Mouse (Mus musculus) hindbrain, postnatal 0 days (tissue): ENCODE results near the gene Abca12. TPM values are rescaled to one million over a fixed set of nuclear protein-coding genes. Genes with fewer than 3 reads are reported as not detected.

Source experiments
- ATAC-seq: fragments of 200-750 bp; cut with Nextera tagmentation; 2 replicates; pipeline ENCODE4 v1.8.0; 2017; ENCODE audit warnings: mild to moderate bottlenecking, moderate TSS enrichment, moderate library complexity
- DNase-seq: peaks from one replicate; pipeline ENCODE4 v3.0.0-alpha.2; 2015; ENCODE audit warnings: low spot score
- H3K27ac ChIP-seq: fragments of 300-500 bp; sonication (generic); 2 replicates; pipeline ENCODE4 v1.5.1; 2014; ENCODE audit warnings: mild to moderate bottlenecking
- H3K27me3 ChIP-seq: fragments of 300-500 bp; sonication (generic); 2 replicates; pipeline ENCODE4 v1.6.1; 2014; ENCODE audit warnings: low read length, mixed read lengths; ENCODE audit not compliant: insufficient read depth
- H3K36me3 ChIP-seq: fragments of 300-500 bp; sonication (generic); 2 replicates; pipeline ENCODE4 v1.6.1; 2014; ENCODE audit warnings: low read length, mixed read lengths; ENCODE audit not compliant: insufficient read depth
- H3K4me1 ChIP-seq: fragments of 300-500 bp; sonication (generic); 2 replicates; pipeline ENCODE4 v1.6.1; 2014; ENCODE audit warnings: antibody characterized with exemption, low read length, mixed read lengths; ENCODE audit not compliant: insufficient read depth
- H3K4me2 ChIP-seq: fragments of 300-500 bp; sonication (generic); 2 replicates; pipeline ENCODE4 v1.6.1; 2014; ENCODE audit warnings: low read depth, mild to moderate bottlenecking, low read length, moderate library complexity, mixed read lengths
- H3K4me3 ChIP-seq: fragments of 300-500 bp; sonication (generic); 2 replicates; pipeline ENCODE4 v1.5.1; 2014; ENCODE audit warnings: low read length
- H3K9ac ChIP-seq: fragments of 300-500 bp; sonication (generic); replicated peaks from 2 replicates; pipeline ENCODE4 v1.6.1; 2014; ENCODE audit warnings: mild to moderate bottlenecking, low read length, moderate library complexity, mixed read lengths
- H3K9me3 ChIP-seq: fragments of 300-500 bp; sonication (generic); 2 replicates; pipeline ENCODE4 v1.6.1; 2016; ENCODE audit warnings: low read length, mixed read lengths
- CTCF ChIP-seq: IDR thresholded peaks from 2 replicates; pipeline ENCODE4 v1.5.1; 2016; ENCODE audit warnings: antibody characterized with exemption, control low read depth, low read depth
- WGBS: fragments of 180-500 bp; shearing (Covaris S2); extraction: QIAGEN DNeasy Blood & Tissue Kit; methylation state at CpG from one replicate; pipeline ENCODE4 v1.1.7; 2014; 5-methylcytosine and 5-hydroxymethylcytosine counted together
- polyA plus RNA-seq: library from polyadenylated mRNA; unstranded; fragments of >200 nt; fragmentation: Nextera tagmentation; extraction: Ambion mirVana; gene quantifications from 2 replicates; pipeline ENCODE4 v1.2.1, GENCODE M21; 2015
- total RNA-seq: library from RNA; depleted of rRNA; stranded (reverse); fragments of >200 nt; gene quantifications from 2 replicates; pipeline ENCODE4 v1.2.3, GENCODE M21; 2014

The Abca12 gene
- total and polyA plus RNA-seq, 2 experiments from 2014 or later = 0.04 to 0.58 TPM

DNA sequence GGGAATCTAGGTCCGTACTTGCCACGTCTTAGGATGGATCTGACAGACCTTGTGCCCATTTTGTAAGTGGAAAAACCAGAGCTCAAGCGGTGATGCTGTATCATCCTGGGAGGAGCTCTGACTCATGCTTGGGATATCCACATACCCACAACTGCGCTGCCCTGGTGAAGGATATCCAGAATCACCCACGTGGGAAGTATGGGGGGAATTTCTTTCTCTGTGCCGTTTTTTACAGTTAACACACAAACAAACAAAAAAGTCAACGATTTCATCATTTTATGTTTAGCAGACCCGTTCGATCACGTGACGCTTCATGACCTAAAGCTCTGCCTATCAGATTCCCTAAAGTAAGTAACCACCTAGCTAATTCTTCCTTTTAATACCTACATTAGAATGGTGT lies 1.6 kb downstream of the Abca12 start:
- H3K4me1 ChIP-seq = no peaks in the 10 kb centered on the region
- no peak overlapping the region for H3K9ac ChIP-seq
- H3K27me3 ChIP-seq = no peaks in the 10 kb centered on the region
- H3K9me3 ChIP-seq = no peaks in the 10 kb centered on the region
- H3K27ac ChIP-seq = no peak overlapping the region
- H3K4me2 ChIP-seq = no peak overlapping the region
- ATAC-seq (no peak), DNase-seq (no peak)
- H3K36me3 ChIP-seq = no peaks in the 10 kb centered on the region
- H3K4me3 ChIP-seq = no peak overlapping the region
- WGBS = 91% methylated on average over 11 of the region's 11 CpGs
- no peak for TF ChIP-seq CTCF

DNA sequence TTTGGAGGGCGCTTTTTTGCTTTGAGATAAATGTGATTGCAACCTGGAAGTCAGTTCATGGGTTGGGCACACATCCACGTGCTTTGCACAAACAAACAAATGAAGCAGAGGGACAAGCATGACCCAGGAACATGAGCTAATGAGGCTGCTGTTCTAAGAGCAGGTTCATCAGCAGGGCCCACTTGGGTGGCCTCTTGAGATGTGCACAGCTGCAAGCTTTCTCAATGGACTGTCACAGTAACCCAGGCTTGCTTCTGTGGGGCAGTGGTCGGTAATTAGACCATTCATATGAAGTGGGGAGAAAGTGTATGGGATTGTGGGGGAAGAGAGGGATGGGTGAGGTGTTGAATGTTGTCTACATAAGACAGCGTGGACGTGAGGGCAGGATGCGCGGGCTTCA lies 7.0 kb downstream of the Abca12 start:
- ATAC-seq = no peak
- Histone ChIP-seq H3K4me3 (no peak overlapping the region), H3K27ac (no peak overlapping the region), H3K4me2 (no peak overlapping the region), H3K9me3 (no peaks in the 10 kb centered on the region), H3K4me1 (no peaks in the 10 kb centered on the region), H3K36me3 (no peaks in the 10 kb centered on the region), H3K9ac (no peak overlapping the region), H3K27me3 (no peaks in the 10 kb centered on the region)
- WGBS = 79% methylated on average over 7 of the region's 7 CpGs
- no peak for DNase-seq
- TF ChIP-seq CTCF = no peak

DNA sequence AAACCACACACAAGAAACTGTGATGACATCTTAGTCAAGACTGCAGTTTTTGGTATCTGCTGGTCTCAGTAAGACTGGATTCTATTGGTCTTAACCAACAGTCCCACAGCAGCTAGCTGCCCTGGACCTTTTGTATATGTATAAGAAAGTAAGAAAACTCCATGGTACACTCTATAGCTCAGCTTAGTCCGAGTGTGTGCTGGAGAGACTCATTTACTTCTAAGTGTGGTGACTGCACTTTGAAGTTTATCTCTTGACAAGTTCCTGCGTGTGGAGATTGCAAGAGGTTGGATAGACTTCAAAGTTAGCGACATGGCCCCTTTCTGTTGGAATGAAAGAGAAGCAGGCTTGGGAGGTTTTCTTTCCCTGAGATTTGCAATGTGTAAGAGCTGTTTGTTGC lies 17.1 kb downstream of the Abca12 start:
- Histone ChIP-seq H3K27ac (no peak overlapping the region), H3K4me3 (no peak overlapping the region), H3K27me3 (no peaks in the 10 kb centered on the region), H3K9ac (no peak overlapping the region), H3K4me1 (no peaks in the 10 kb centered on the region), H3K36me3 (no peaks in the 10 kb centered on the region), H3K4me2 (no peak overlapping the region), H3K9me3 (no peaks in the 10 kb centered on the region)
- TF ChIP-seq CTCF = no peak
- 79% methylated on average over 3 of the region's 3 CpGs for WGBS
- no peak for ATAC-seq
- no peak for DNase-seq

DNA sequence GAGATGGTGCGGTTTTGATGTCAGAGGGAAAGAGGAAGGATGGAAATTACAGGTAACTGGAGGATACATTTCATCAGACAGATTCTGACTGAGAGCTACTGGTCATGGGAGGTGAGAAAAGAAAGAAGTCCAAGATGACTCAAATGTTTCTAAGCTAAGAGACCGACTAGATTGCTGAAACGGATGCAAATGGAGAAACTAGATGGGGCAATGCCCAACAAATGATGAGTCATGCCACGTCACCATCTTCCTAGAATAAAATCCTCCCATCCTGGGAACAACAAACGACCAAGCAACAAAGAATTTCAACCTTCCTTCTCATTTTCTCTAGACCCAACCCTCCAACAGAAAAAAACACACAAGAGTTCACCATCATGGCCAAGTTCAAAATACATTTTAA lies 18.6 kb downstream of the Abca12 start:
- ATAC-seq (no peak), DNase-seq (no peak)
- no peaks in the 10 kb centered on the region for H3K4me1 ChIP-seq
- H3K4me3 ChIP-seq = no peak overlapping the region
- no peak for TF ChIP-seq CTCF
- H3K27ac ChIP-seq = no peak overlapping the region
- H3K36me3 ChIP-seq = no peaks in the 10 kb centered on the region
- H3K27me3 ChIP-seq = no peaks in the 10 kb centered on the region
- H3K4me2 ChIP-seq = no peak overlapping the region
- no peak overlapping the region for H3K9ac ChIP-seq
- 87% methylated on average over 5 of the region's 5 CpGs for WGBS
- no peaks in the 10 kb centered on the region for H3K9me3 ChIP-seq

DNA sequence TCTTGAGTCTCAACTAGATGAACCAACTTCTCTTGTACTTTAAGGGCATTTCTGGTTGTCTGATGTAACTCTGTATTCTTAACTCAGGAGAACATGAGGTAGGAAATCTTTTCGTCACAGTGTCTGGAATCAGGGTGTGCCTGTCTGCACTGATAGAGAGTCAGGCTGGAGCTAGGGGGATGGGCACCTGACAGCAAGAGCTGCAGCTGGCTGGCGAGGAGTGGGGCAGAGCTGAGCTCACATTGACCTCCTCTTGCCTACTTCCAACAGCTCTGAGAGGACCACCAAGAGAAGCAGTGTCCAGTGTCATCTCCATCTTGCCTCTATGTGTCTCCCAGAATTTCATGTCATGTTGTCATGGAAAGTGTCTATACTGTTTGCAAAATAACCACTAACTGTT lies 20.5 kb downstream of the Abca12 start:
- Histone ChIP-seq H3K4me3 (no peak overlapping the region), H3K9ac (no peak overlapping the region), H3K27me3 (no peaks in the 10 kb centered on the region), H3K9me3 (no peaks in the 10 kb centered on the region), H3K4me2 (no peak overlapping the region), H3K27ac (no peak overlapping the region), H3K36me3 (no peaks in the 10 kb centered on the region), H3K4me1 (no peaks in the 10 kb centered on the region)
- no peak for ATAC-seq
- no peak for DNase-seq
- WGBS = 59% methylated on average over 2 of the region's 2 CpGs
- no peak for TF ChIP-seq CTCF

DNA sequence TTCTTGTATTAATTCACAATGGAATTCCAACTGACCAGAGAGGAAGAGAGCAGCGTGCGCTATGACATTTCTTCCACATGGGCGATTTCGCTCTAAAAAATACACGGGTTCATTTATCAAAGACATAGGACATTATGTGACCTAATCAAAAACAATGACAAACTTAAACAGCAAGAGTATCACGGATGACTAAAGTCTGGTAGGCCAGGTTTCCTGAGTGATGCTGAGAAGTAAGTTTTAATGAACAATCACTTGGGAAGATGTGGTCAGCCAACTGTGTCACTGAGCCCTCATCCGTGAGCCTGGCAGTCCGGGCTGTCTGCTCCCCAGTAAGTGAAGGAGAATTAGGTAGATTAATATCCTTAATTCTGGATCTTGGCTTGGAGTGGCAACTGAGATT lies 21.2 kb downstream of the Abca12 start:
- no peak overlapping the region for H3K27ac ChIP-seq
- DNase-seq = no peak
- ATAC-seq = no peak
- no peaks in the 10 kb centered on the region for H3K4me1 ChIP-seq
- no peaks in the 10 kb centered on the region for H3K36me3 ChIP-seq
- TF ChIP-seq CTCF = no peak
- H3K4me3 ChIP-seq = no peak overlapping the region
- H3K4me2 ChIP-seq = no peak overlapping the region
- H3K9ac ChIP-seq = no peak overlapping the region
- no peaks in the 10 kb centered on the region for H3K27me3 ChIP-seq
- 69% methylated on average over 8 of the region's 8 CpGs for WGBS
- no peaks in the 10 kb centered on the region for H3K9me3 ChIP-seq

DNA sequence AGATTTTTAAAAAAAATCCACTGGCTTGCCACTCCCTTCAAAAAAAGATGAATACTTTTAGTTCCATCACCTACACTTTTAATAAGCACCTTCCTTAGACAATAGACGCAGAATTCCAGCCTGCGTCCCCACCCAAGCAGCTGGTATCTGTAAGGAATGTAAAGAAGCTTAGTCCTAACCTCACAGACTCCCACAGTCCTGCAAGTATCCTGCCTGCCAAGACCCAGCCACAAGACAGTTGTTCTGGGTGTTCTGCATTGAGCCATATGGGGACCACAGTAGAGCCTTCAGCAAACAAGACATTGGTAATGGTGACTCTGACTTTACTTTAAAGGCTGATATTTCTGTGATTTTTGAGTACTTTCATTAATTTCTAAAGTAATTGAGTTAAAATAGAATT lies 22.2 kb downstream of the Abca12 start:
- DNase-seq = no peak
- WGBS = 83% methylated on average over 2 of the region's 2 CpGs
- H3K27ac ChIP-seq = no peak overlapping the region

More for the DNA sequence above, 22.2 kb downstream of the Abca12 start:
- TF ChIP-seq CTCF = no peak
- no peak overlapping the region for H3K4me3 ChIP-seq
- no peak for ATAC-seq
- no peak overlapping the region for H3K9ac ChIP-seq
- no peaks in the 10 kb centered on the region for H3K4me1 ChIP-seq
- H3K4me2 ChIP-seq = no peak overlapping the region
- no peaks in the 10 kb centered on the region for H3K9me3 ChIP-seq
- no peaks in the 10 kb centered on the region for H3K27me3 ChIP-seq
- no peaks in the 10 kb centered on the region for H3K36me3 ChIP-seq
